Mouse (Mus musculus): ENCODE measurements around the gene Bcl9l.

- no peak for TF ChIP-seq CTCF (IDR thresholded peaks at IDR 0.05; ENCODE audit: low read depth)
- no peak for TF ChIP-seq EP300 (IDR thresholded peaks at IDR 0.05; ENCODE audit: low read depth)
Measured at GRCm38 (mm10) chr9:44542364-44542763, 59.7 kb downstream of the Bcl9l start.
